Mouse (Mus musculus) frontal cortex, postnatal 10 days (tissue): Measurements from ENCODE around the gene Prkn.

ENCODE experiments used
- DNase-seq, 2 experiments: peaks; one replicate each; pipeline ENCODE4 v3.0.0; 2022; ENCODE audit warnings: low spot score in 2 of 2, mixed read lengths in 1 of 2

The Prkn gene

DNA sequence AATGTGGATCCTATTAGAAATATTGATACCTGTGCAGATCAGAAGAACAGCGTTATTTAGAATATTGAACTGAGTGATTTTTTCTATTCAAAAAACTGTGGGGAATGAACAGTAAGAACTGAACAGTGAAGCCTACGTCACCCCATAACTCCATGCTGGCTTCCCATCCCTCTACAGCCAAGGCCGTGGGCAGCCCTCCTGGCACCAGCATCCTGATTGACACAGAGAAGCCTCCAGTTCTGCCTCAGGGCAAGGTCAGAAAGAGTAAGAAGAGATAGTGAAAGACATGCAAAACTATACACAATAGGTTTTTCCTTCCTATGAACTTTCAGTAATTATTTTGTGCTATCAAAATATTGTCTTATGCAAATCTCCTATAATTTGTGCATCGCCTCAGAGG is 557.5 kb downstream of the Prkn start:
- DNase-seq, result no peak

DNA sequence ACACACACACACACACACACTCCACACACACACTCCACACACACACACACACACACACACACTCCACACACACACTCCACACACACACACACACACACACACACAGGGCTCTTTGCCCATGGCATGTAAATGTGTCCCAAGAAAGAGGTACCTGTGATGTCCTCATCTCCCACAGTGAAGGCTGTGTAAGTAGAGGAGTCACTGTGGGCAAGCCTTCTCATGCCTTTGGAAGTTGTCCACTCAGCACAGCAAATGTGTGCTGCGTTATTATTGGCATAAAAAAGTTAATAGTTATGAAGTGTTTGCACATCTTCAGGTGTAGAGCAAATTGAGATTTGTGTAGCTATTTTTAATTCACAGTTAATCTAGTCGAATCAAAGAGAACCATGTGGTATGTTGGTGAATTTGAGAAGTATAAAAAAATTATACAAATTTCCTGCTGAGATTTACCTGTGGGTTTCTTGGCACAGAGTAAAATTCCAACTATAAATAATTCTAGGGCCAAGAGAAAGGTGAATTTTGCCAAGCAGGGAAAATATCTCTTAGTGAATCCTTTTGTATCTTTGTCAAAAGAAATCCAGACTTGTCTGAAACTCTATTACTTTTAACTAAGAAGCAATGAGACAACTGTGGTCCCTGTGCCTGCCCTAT is 562.2 kb downstream of the Prkn start:
- no peak for DNase-seq

DNA sequence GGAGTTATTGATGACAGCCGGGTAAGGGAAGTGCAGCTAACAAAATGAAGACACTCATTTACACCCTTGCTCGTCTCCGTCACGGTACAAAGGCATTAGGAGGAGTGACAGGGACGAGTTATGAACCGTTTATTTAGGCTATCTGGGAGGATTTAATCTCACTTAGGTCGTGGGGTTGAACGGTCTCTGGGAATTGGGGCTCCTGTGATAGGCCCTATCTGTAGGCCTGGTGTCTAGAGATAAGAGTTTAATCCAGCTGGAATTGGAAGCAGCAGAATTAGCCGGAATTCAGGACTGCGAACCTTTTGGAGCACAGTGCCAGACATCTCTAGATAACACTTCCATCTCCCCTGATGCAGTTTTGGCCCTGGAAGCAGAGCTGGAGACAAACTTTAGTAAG is 571.2 kb downstream of the Prkn start:
- DNase-seq, result no peak

DNA sequence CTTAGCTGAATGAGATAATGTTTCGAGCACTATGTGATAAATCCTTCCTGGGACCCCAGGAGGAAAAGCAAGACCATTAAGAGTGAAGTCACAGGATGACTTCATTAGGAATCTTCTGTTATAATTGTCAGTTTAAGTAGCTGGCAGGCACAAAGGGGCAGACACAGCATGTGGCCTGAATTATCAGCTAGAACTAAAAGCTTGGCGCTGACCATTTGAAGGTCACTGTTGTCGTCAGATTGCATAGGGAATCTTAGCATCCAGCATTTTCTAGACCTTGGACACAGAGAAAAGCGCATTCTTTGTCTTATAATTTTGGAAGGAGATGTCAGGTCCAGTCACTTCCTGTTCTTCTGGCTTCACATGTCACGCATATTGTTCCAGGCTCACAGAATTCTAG is 573.5 kb downstream of the Prkn start:
- no peak for DNase-seq

DNA sequence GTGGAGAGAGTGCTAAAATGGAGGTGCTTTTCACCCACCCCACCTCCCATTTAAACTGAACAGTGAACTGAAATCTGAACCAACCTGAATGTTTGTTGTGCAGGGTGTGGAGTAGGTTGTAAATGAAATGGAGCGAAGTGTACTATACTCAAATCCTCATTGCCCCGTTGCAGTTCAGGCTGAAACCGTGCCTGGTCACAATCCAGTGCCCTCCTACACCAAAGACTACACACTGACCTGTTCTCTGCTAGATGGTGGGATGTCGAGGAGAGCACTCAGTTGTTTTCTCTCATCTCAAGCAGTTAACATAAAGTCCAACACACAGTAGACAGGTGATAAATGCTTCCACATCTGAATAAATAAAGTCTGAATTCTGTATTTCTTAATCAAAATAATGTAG is 574.1 kb downstream of the Prkn start:
- DNase-seq, result no peak

DNA sequence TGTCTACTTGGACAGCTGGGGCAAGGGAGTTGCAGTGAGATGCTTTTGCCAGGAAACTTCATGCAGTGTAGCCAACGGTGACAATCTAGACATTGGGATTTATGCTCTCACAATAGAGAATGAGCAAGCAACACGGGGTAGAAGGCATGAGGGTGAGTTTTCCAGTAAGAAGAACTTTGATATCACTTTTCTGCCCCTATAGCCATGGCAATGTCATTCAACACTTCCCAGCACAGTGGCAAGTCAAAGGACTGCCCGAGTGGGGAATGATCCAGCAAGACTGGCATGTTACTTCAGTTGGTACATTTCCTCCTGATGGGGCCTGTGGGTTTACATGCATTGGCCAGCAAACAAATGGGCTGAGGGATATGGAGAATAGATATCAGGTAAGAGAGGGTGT is 577.0 kb downstream of the Prkn start:
- DNase-seq, result no peak

DNA sequence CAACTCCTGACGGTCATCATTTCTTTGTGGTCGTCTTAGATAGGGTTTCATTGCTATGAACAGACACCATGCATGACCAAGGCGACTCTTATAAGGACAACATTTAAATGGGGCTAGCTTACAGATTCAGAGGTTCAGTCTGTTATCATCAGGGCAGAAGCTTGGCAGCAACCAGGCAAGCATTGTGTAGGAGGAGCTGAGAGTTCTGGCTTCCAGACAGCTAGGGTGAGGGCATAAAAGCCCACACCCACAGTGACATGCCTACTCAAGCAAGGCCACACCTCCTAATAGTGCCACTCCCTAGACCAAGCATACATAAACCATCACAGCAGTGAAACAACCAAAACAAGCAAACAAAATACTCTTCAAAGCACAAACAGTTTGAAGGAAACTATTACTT is 579.3 kb downstream of the Prkn start:
- DNase-seq, result no peak

DNA sequence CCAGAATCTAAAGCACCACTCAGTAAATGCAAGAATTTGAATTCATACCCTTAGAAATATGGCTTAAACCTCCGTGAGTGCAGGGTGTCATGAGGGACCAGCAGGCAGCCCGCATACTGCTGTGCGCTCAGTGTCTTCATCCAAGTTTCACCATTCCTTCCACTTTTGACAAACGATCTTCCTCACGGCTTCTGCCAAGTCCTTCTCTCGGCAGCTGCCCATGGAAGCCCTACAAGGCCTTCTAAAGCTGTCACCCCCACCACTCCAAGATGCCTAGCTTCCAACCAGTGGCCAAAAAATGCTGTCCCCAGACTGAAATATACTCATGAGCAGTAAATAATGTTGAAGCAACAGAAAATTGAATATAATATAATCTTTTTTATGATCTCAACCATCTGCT is 580.7 kb downstream of the Prkn start:
- peak in 1 of 2 experiments; percentile 12 for DNase-seq

DNA sequence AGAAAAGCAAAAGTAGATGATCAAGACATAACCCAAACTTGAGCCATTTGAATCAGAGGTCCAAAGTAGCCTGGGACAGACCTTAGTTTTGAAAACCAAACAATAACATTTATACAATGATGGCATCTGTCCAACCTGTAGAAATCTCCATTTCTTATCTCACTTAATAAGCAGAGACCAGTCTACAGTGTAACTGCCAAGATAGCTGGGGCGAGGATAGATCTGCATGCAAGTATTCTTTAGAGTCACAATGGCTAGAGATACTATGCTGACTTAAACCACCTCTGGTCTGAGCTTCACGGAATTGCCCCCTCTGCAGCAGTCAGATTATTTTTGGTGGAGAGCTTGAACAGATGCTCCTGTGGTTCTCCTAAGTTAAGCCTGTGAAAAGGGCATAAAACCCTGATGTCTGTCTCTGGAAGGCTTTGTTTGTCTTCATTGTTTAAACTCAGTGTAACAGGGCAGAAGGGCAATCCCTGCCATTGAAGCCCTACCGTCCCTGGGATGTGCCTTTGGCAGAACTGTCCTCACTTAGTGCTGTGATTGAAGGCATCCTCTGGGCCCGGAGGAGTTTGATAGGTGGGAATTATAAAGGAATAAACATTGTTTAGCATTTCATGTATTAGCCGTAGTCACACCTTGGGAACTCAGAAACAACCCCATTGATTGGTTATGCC is 581.2 kb downstream of the Prkn start:
- DNase-seq, result no peak

DNA sequence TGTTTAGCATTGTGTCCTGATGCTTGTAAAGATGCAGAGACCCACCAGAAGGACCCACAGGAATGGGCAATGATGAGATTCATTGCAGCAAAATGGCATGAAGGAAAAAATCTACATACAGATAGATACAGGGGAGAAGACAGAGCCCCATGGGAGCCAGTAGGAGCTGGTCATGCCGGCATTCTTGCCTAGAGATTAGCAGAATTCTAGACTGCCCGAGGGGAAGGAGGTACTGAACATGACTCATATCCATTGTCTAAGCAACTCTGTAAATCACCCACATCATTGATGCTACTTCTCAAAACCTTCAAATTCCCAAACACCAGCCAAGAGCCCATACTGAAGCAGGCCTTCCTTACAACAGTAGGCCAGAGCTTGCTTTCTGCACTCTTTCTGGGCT is 591.1 kb downstream of the Prkn start:
- no peak for DNase-seq

DNA sequence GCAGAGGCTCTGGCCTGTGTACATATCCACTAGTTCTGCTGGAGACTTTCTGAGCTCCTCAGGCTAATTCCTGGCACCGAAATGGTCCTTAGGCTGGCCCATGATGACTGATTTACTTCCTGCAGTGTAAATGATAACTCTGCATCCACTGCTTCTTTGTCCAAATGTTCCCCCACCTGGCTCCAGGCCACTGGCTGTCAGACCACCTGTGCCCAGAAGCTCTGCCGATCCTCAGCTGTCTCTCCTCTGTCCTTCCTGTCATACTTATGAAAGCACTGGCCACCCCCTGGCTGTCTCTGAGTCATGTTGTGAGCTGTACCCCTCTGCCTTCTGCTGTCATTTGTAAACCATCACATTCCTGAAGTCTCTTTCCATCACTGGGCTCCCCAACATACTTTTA is 592.4 kb downstream of the Prkn start:
- DNase-seq, result no peak

DNA sequence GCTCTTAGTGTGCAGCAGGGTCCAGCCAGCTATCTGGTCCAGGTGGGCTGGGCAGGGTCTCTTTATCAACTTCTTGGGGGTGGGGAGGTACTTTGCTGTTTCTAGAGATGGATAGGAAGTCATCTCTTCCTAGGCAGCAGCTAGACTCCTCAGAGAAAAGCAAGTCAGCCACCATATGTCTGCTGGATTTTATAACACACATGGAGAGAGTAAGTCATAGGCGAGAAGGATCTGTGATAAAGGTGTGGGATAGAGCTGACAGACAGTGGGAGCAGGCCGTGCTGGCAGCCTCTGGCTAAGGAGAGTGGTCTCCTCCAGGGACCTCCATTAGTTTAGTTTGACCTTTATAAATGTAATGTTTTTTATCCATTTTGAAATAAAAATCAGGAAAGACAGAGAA is 622.5 kb downstream of the Prkn start:
- no peak for DNase-seq

DNA sequence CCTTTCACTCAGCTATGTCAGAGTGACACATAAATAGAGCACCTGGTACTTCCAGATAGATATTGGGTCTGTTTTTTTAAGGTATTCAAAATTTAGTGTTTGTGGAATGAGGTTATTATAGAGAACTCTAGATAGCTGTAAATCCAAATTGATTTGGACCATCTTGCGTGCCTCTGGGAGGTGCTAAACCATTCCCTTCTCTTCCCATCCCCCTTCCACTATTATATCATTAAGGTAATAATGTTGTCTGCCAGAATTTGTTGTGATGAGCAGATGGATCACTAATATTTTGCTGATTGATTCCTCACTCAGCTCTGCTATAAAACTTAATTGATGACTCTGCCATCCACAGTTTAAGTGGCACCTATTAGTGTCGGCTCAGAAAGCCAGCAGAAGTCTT is 625.9 kb downstream of the Prkn start:
- no peak for DNase-seq

DNA sequence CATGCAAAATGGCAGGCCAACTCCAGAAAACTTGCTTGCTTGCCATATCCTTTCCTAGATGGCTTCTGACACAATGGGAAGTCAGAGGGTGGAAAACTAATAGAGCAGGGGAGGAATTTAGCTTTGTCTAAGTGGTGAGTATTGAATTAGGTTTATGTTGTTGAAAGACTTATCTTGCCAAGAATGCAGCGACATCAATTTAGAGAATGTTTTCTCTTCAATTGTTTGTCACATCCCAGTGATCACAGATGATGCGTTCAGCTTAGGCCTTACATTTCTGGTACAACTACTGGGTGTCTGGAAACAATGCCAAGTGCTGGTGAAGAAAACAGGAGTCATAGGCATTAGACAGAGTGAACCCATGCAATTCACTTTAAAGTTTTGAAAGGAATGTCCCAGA is 628.4 kb downstream of the Prkn start:
- DNase-seq, result no peak

DNA sequence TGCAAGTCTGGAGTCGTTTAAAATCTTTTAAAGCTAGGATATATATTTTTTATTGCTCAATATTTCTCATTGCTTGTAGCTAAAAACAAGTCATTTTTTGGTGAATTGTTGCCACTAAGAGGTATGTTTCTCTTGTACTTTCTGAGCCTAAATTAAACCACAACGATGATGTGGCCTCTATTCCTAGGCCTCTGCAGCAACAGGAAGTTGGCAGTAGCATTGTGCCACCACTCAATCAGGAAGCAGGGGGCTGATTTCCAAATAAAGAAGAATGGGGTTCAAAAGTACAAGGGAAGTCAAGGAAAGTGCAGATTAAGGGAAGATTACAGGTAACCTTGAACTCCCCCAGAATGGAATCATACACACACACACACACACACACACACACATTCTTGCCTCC is 642.8 kb downstream of the Prkn start:
- no peak for DNase-seq

DNA sequence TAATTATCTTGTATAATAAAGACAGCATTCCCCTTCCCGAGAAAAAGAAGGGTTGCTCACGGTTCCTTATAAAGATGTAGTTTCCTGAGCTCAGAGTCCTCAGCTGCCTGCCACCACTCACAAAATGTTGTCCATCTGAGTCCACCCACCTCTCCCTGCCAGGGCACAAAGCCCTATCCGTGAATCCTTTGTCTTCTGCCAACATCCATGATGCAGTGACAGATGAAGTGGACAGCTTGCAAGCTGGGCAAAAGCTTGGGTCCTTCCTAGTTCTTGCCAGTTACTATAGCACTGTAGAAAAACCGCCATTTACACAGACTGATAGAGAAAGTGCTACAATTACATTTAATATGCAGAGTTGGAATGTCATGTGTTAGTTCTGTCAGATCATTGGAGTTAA is 649.9 kb downstream of the Prkn start:
- DNase-seq, result no peak

DNA sequence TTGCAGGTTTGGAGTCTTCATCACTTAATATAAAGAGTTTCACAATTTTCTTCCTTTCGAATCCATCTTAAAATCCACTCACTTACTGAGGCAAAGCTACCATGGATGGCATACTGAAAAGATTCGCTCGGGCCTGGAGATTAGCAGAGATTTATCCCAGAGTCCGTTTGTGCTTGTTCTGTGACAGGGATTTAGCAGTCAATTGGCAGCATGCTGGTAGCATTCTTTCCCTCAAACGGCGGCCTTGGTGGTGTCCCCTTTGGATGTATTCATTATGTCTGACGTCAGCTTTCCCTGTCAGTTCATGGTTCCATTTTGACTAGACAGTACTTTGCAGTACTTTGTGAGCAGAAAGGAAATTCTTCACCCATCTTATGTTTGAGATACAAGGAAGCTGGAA is 662.4 kb downstream of the Prkn start:
- no peak for DNase-seq

DNA sequence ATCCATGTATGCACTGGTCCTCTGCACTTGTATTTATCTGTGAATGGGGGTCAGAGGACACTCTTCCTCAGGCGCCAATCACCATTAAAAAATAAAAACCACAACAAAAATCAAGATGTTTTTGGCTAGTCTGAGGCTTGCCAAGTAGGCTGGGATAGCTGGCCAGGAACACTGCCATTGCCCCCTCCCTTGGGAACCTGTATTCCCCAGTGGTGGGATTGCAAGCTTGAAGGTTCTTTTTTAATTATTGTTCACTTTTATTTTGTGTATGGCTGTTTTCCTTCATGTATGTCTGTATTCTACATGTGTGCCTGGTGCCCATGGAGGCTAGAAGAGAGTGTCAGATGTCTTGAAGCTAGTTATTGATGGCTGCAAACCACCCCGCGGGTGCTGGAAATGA is 664.3 kb downstream of the Prkn start:
- no peak for DNase-seq

DNA sequence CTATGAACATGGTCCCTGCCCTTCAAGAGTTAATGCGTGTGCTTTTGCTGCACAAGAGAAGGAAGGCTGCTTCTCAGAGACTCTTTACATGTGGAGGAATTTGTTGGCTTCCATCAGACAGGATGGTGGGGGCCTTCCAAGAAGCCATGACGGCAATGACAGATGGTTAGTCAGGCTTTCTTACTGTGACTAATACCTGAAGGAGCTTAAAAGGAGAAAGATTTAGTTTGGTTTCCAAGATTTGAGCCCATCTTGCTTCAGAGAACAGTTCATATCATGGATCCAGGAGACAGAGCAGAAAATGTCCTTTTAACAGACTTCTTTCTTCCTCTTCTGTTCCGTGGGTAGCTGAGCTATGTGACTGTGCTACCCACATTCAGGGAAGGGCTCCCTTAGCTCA is 666.9 kb downstream of the Prkn start:
- DNase-seq, result no peak

DNA sequence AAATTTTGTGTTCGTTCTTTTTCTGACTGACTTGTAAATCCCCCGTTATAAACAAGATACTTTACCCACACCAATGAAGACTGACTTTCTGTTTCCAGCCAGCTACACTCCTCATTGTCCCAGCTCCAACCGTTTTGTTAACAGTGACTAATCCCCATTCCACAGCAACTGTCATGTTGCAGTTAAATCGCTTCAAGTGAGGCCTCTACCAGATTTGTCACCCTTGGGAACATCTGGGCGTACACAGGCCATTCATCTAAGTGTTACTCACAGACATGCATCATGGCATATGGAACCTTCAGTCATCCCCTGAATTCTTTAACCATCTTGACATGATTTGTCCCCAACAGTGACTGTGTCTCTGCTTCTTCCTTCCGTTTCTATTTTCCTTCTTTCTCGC is 669.9 kb downstream of the Prkn start:
- no peak for DNase-seq

DNA sequence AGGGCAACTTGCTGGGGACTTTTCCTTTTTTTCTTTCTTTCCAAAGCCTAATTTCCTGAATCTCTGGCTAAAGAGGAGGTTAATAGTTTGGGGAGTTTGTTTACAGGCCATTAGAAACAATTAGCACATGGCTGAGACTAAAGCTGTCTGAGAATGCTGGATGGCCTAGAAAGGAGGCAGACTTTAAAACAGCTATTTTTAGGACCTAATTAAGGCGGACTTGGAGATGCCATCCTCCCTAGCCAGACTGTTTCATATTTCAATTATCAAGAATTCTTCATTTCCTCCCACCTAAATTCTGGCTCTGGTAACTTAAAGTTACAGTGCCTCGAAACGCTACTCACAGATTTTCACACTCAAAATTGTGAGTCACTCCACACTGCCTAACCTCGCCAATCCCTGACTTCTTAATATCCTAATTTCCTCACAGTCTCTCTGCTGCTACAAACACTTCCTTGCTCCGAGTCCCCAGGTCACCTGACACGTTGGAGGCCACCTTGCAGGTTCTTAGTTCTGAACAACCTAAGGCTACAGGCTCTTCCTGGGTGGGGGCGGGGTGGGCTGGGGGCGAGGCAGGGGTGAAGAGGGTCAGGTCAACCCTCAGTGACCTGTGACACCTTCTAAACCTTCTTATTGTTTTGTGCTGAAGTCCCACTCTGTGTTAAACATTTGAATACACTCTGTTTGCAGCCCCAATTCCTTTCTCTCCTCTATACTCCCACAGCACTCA is 674.0 kb downstream of the Prkn start:
- DNase-seq, result no peak

DNA sequence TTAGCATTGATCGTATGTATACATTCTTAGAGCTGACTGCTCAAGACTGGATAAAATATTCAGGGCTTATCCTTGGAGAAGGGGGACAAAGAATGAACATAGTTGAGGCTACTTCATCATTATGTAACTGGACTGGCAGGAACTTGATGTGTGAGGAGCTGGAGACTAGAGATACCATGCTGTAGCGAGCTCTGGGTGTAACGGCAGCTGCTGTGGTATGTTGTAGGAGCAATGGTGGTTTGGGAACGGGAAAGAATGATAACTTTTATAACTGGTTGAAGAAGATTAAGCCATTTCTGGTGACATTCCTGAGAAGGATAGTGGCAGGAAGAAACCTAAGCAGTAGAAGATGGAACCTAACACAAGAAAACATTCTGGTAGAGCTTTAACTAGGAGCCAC is 675.4 kb downstream of the Prkn start:
- no peak for DNase-seq

DNA sequence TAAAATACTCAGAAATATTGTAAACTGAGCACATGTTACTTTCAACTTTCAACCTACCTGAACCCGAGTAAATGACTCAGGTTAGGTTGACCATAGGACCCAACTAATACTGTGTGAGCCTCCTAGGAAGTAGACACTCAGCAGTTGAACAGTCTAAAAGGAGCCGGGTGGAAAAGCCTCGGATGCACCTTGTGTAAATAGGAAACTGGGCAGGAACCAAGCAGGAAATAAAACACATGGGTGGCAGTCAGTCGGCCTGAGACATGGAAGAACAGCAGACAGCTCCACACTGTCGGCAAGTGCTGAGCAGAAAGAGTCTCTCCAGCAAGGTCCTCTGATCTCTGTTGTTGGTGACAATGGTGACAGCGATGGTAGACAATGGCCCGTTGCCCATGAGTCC is 676.0 kb downstream of the Prkn start:
- no peak for DNase-seq
